Comparison of ENCODE assay signal across 19 mouse cellular contexts in genomic region chr5:50156557-50156956, GRCm38 (mm10).
DNase-seq lines count a peak whose midpoint lies in the region; ATAC-seq and TF ChIP-seq lines count a peak whose summit lies in the region.
"Had no signal": no experiment of that assay in that cellular context is flagged by ENCODE, and none has a peak within 500 bp of the region (broad histone marks: within the 10 kb centered on the region; RNA-seq: fewer than 3 reads in every experiment).

No protein-coding gene starts in this region.

- DNase-seq in forebrain, postnatal 0 days: peak; percentile 1
- DNase-seq in lung, postnatal 25 days (ENCODE audit: low spot score): no peak
- DNase-seq in ovary, postnatal 36 days (ENCODE audit: low spot score): peak; percentile 18
- DNase-seq in ovary, postnatal 14 days (ENCODE audit: low spot score): no peak
- DNase-seq in left cerebral cortex, postnatal 14 days (ENCODE audit: low spot score in 2 of 2): no peak
- DNase-seq in heart, adult 11 months: no peak
- DNase-seq: adrenal gland, postnatal 10 days; cerebellum, adult 11-12 months; cerebellum, adult 9-10 months; gastrocnemius, postnatal 36 days; heart, adult 18-20 months; heart, postnatal 10 days; heart, postnatal 4 days had no signal

- no peaks in the 10 kb centered on the region for H3K36me3 ChIP-seq in forebrain, postnatal 0 days (ENCODE audit: insufficient read depth)
- H3K36me3 ChIP-seq in forebrain, embryonic 15.5 days: no peaks in the 10 kb centered on the region
- H3K36me3 ChIP-seq in lung, embryonic 15.5 days: no peaks in the 10 kb centered on the region
- H3K36me3 ChIP-seq: embryonic facial prominence, embryonic 13.5 days; heart, embryonic 10.5 days; hindbrain, embryonic 12.5 days had no signal

- no peak overlapping the region for H3K4me2 ChIP-seq in forebrain, postnatal 0 days (ENCODE audit: low read depth)
- no peak overlapping the region for H3K4me2 ChIP-seq in forebrain, embryonic 15.5 days (replicated peaks)
- H3K4me2 ChIP-seq in lung, embryonic 15.5 days: no peak overlapping the region
- H3K4me2 ChIP-seq: embryonic facial prominence, embryonic 13.5 days; forebrain, embryonic 13.5 days; hindbrain, embryonic 12.5 days had no signal

- no peak for TF ChIP-seq CTCF in forebrain, postnatal 0 days (IDR thresholded peaks at IDR 0.05; ENCODE audit: low read depth)

- ATAC-seq in forebrain, postnatal 0 days: no peak
- no peak for ATAC-seq in forebrain, embryonic 15.5 days (replicated peaks)
- ATAC-seq in lung, embryonic 15.5 days (ENCODE audit: borderline replicate concordance, extremely low read depth, low FRiP score, low TSS enrichment): peak; percentile 74; the same call in 1 of the 2 replicates
- ATAC-seq: forebrain, embryonic 13.5 days had no signal

- H3K27ac ChIP-seq in forebrain, postnatal 0 days (ENCODE audit: low read depth, low read length): no peak overlapping the region
- H3K27ac ChIP-seq in forebrain, embryonic 15.5 days (replicated peaks): no peak overlapping the region
- H3K27ac ChIP-seq in lung, embryonic 15.5 days: no peak overlapping the region
- H3K27ac ChIP-seq: embryonic facial prominence, embryonic 13.5 days; forebrain, embryonic 13.5 days; heart, embryonic 10.5 days; hindbrain, embryonic 12.5 days had no signal

- 59% methylated on average over 1 of the region's 1 CpGs for WGBS in forebrain, postnatal 0 days
- 66% methylated on average over 1 of the region's 1 CpGs for WGBS in forebrain, embryonic 15.5 days
- WGBS in lung, embryonic 15.5 days: 24% methylated on average over 1 of the region's 1 CpGs

- H3K4me1 ChIP-seq in forebrain, postnatal 0 days (ENCODE audit: insufficient read depth): no peaks in the 10 kb centered on the region
- H3K4me1 ChIP-seq in forebrain, embryonic 15.5 days: no peaks in the 10 kb centered on the region
- peaks cover 4% of the 10 kb centered on the region; the same call in 1 of the 2 replicates for H3K4me1 ChIP-seq in lung, embryonic 15.5 days
- H3K4me1 ChIP-seq: embryonic facial prominence, embryonic 13.5 days; forebrain, embryonic 13.5 days; heart, embryonic 10.5 days; hindbrain, embryonic 12.5 days had no signal

- no peak overlapping the region for H3K9ac ChIP-seq in forebrain, postnatal 0 days
- H3K9ac ChIP-seq in forebrain, embryonic 15.5 days (replicated peaks): no peak overlapping the region
- no peak overlapping the region for H3K9ac ChIP-seq in lung, embryonic 15.5 days
- H3K9ac ChIP-seq: embryonic facial prominence, embryonic 13.5 days; forebrain, embryonic 13.5 days; hindbrain, embryonic 12.5 days had no signal

- intact Hi-C loops in left cerebral cortex, postnatal 14 days (cut with DNase I): no loop called here

- H3K4me3 ChIP-seq in forebrain, postnatal 0 days (ENCODE audit: low read depth, low read length): no peak overlapping the region
- H3K4me3 ChIP-seq in forebrain, embryonic 15.5 days: no peak overlapping the region
- H3K4me3 ChIP-seq in lung, embryonic 15.5 days: no peak overlapping the region
- H3K4me3 ChIP-seq: embryonic facial prominence, embryonic 13.5 days; forebrain, embryonic 13.5 days; heart, embryonic 10.5 days; hindbrain, embryonic 12.5 days had no signal

- no peaks in the 10 kb centered on the region for H3K9me3 ChIP-seq in forebrain, postnatal 0 days (ENCODE audit: low read length)
- no peaks in the 10 kb centered on the region for H3K9me3 ChIP-seq in forebrain, embryonic 15.5 days
- H3K9me3 ChIP-seq in lung, embryonic 15.5 days: no peaks in the 10 kb centered on the region
- H3K9me3 ChIP-seq: embryonic facial prominence, embryonic 13.5 days; forebrain, embryonic 13.5 days; heart, embryonic 10.5 days; hindbrain, embryonic 12.5 days had no signal

- H3K27me3 ChIP-seq in forebrain, postnatal 0 days (ENCODE audit: insufficient read depth, low read length): no peaks in the 10 kb centered on the region
- H3K27me3 ChIP-seq in forebrain, embryonic 15.5 days: no peaks in the 10 kb centered on the region
- no peaks in the 10 kb centered on the region for H3K27me3 ChIP-seq in lung, embryonic 15.5 days
- H3K27me3 ChIP-seq: embryonic facial prominence, embryonic 13.5 days; forebrain, embryonic 13.5 days; hindbrain, embryonic 12.5 days had no signal

Comparison
In these comparisons a context has a peak if more than half of its experiments do, and no peak if none do; other contexts are left out.
1. DNase-seq: peak in forebrain, postnatal 0 days (single experiment) and ovary, postnatal 36 days (single experiment); none in lung, postnatal 25 days (single experiment), ovary, postnatal 14 days (single experiment), left cerebral cortex, postnatal 14 days (0 of 2) and heart, adult 11 months (single experiment).